Mouse (Mus musculus) liver, embryonic 15.5 days (tissue): ENCODE measurements around the gene Gm17361. TPM values are rescaled to one million over a fixed set of nuclear protein-coding genes. Genes with fewer than 3 reads are reported as not detected.
"Not testable (repeated sequence)": the region's sequence is repeated elsewhere in the genome, so short reads cannot be mapped to it uniquely, and the experiment has no call there.

Experiments used
- ATAC-seq: fragments of 200-750 bp; cut with Nextera tagmentation; 2 replicates; pipeline ENCODE4 v1.8.0; 2017; ENCODE audit warnings: moderate number of reproducible peaks, mild to moderate bottlenecking, moderate library complexity; ENCODE audit not compliant: insufficient read depth
- H3K27ac ChIP-seq: fragments of 300-500 bp; sonication (generic); replicated peaks from 2 replicates; pipeline ENCODE4 v1.5.1; 2015; ENCODE audit warnings: mild to moderate bottlenecking, inconsistent platforms
- H3K27me3 ChIP-seq: fragments of 300-500 bp; sonication (generic); 2 replicates; pipeline ENCODE4 v1.6.1; 2015; ENCODE audit warnings: mild to moderate bottlenecking, inconsistent platforms
- H3K36me3 ChIP-seq: fragments of 300-500 bp; sonication (generic); replicated peaks from 2 replicates; pipeline ENCODE4 v1.6.1; 2015; ENCODE audit warnings: moderate library complexity, mild to moderate bottlenecking, inconsistent platforms
- H3K4me1 ChIP-seq: fragments of 300-500 bp; sonication (generic); replicated peaks from 2 replicates; pipeline ENCODE4 v1.6.1; 2015; ENCODE audit warnings: inconsistent platforms
- H3K4me2 ChIP-seq: fragments of 300-500 bp; sonication (generic); 2 replicates; pipeline ENCODE4 v1.6.1; 2015; ENCODE audit warnings: moderate library complexity, mild to moderate bottlenecking, inconsistent platforms
- H3K4me3 ChIP-seq: fragments of 300-500 bp; sonication (generic); replicated peaks from 2 replicates; pipeline ENCODE4 v1.5.1; 2015; ENCODE audit warnings: mild to moderate bottlenecking, inconsistent platforms
- H3K9ac ChIP-seq: fragments of 300-500 bp; sonication (generic); 2 replicates; pipeline ENCODE4 v1.6.1; 2015; ENCODE audit warnings: moderate library complexity, mild to moderate bottlenecking, inconsistent platforms
- H3K9me3 ChIP-seq: fragments of 300-500 bp; sonication (generic); replicated peaks from 2 replicates; pipeline ENCODE4 v1.6.1; 2016; ENCODE audit warnings: inconsistent platforms
- WGBS: fragments of 180-500 bp; shearing (Covaris S2); methylation state at CpG from one replicate; pipeline ENCODE4 v1.1.7; 2015; ENCODE audit warnings: mixed read lengths; ENCODE audit not compliant: insufficient replicate concordance; 5-methylcytosine and 5-hydroxymethylcytosine counted together
- polyA plus RNA-seq: library from polyadenylated mRNA; unstranded; fragments of >200 nt; fragmentation: Nextera tagmentation; extraction: Ambion mirVana; gene quantifications from 2 replicates; pipeline ENCODE4 v1.2.1, GENCODE M21; 2015

Gm17361 gene
- not detected in 2 replicates for polyA plus RNA-seq

DNA sequence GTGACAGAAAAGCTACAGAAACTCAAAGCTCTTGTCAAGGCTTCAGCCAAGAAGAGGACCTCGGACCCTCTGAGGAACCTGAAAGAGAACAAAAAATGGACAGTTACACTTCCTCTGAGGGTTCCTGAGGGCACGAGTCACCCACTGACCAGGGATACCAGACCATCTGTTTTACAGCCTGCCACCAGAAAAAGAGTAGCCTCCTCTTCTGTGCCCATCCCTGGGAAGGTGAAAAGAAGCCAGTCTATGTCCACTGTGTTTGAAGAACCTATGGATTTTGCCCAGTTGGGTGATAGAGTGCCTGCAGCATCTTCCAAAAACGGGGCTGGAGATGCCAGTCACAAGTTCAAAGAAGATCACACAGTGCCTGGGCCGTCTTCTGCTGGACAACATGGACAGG, at the start of gene Gm17361:
Gene Gm17361, plus strand, starts transcription at position 301 of the 400 bp plus-strand sequence.
- WGBS, result no CpG with 5 or more reads among the region's 4 CpGs
- not testable (repeated sequence) for ATAC-seq, H3K27ac ChIP-seq, H3K9me3 ChIP-seq, H3K27me3 ChIP-seq, H3K4me3 ChIP-seq, H3K4me2 ChIP-seq, H3K9ac ChIP-seq, H3K36me3 ChIP-seq, H3K4me1 ChIP-seq
